Mouse (Mus musculus) heart, adult 2 months (tissue): Measurements from ENCODE around the gene Serpina12. TPM values are rescaled to one million over a fixed set of nuclear protein-coding genes. Genes with fewer than 3 reads are reported as not detected.

ENCODE experiments used
- DNase-seq, 2 experiments: peaks; one replicate each; pipeline ENCODE4 v3.0.0; 2021
- H3K27ac ChIP-seq: fragments of 200-600 bp; 2 replicates; pipeline ENCODE4 v1.8.1; 2022
- H3K27me3 ChIP-seq: fragments of 200-500 bp; 2 replicates; pipeline ENCODE4 v1.6.1; 2012; ENCODE audit warnings: mild to moderate bottlenecking, low read length, inconsistent platforms, mixed read lengths; ENCODE audit not compliant: control insufficient read depth, insufficient read depth
- H3K36me3 ChIP-seq: fragments of 200-500 bp; 2 replicates; pipeline ENCODE4 v1.6.1; 2012; ENCODE audit warnings: low read length, inconsistent platforms; ENCODE audit not compliant: control insufficient read depth, insufficient read depth
- H3K4me1 ChIP-seq: fragments of 200-500 bp; 2 replicates; pipeline ENCODE4 v1.6.1; 2011; ENCODE audit warnings: low read length; ENCODE audit not compliant: control insufficient read depth, insufficient read depth
- H3K4me3 ChIP-seq: fragments of 200-600 bp; 2 replicates; pipeline ENCODE4 v1.8.1; 2022
- H3K79me2 ChIP-seq: fragments of 200-500 bp; replicated peaks from 2 replicates; pipeline ENCODE4 v1.6.1; 2012; ENCODE audit warnings: mild to moderate bottlenecking, inconsistent platforms, low read length, moderate library complexity, mixed read lengths; ENCODE audit not compliant: control insufficient read depth, insufficient read depth
- H3K9ac ChIP-seq: fragments of 200-500 bp; 2 replicates; pipeline ENCODE4 v1.6.1; 2012; ENCODE audit warnings: low read depth, mild to moderate bottlenecking, control low read depth, inconsistent platforms, low read length, mixed read lengths
- CTCF ChIP-seq: fragments of 200-600 bp; IDR thresholded peaks from 2 replicates; pipeline ENCODE4 v1.8.1; 2022; ENCODE audit warnings: antibody characterized with exemption, mild to moderate bottlenecking, moderate library complexity
- EP300 ChIP-seq: fragments of 200-500 bp; IDR thresholded peaks from 2 replicates; pipeline ENCODE4 v1.6.1; 2011; ENCODE audit warnings: low read depth, low read length, control low read depth; ENCODE audit not compliant: insufficient read depth
- POLR2A ChIP-seq: fragments of 200-500 bp; IDR thresholded peaks from 2 replicates; pipeline ENCODE4 v1.6.1; 2011; ENCODE audit warnings: mild to moderate bottlenecking, low read depth, low read length, control low read depth; ENCODE audit not compliant: insufficient read depth
- WGBS: fragments of 180-500 bp; shearing (Covaris S2); methylation state at CpG from one replicate; pipeline ENCODE4 v1.1.7; 2018; 5-methylcytosine and 5-hydroxymethylcytosine counted together
- intact Hi-C: fragments of 180-260 bp; cut with DNase I; formaldehyde crosslinking; loops from one replicate; pipeline ENCODE4 v1.15.1; 2025
- polyA plus RNA-seq: library from polyadenylated mRNA; depleted of rRNA; stranded (reverse); fragments of >200 nt; gene quantifications from 2 replicates; pipeline ENCODE4 v1.2.3, GENCODE M21; 2012
- total RNA-seq, 2 experiments: library from RNA; stranded (reverse); gene quantifications; 2 replicates each; pipeline ENCODE4 v1.2.3; 2021

Serpina12 gene
- total and polyA plus RNA-seq, 3 experiments: not detected

- no peak for TF ChIP-seq EP300
- no peak for TF ChIP-seq CTCF
- TF ChIP-seq POLR2A: no peak
These were observed 23.3 kb upstream of the Serpina12 start for GRCm38 (mm10) chr12:104067549-104067948.

DNA sequence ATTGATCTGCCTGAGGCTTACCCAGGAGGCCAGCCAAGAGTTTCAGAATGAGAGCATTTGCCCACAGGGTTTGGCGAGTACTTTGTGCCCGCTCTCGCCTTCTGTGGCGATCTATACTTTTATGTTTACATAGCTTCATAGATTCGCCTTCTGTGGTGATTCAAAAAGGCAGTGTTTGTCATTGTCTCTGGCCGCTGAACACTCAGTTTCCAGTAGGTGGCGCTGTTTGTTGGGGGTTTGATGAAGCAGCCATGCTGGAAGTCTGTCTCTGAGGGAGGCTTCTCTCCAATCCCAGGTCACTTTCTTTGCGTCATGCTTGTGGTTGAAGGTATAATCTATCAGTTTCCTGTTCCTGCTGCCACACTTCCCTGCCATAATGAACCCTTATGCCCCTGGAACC, 22.0 kb upstream of the Serpina12 start:
- H3K36me3 ChIP-seq: no peaks in the 10 kb centered on the region
- no peaks in the 10 kb centered on the region for H3K27me3 ChIP-seq
- H3K4me1 ChIP-seq: peaks cover 1% of the 10 kb centered on the region; the same call in 1 of the 2 replicates
- H3K27ac ChIP-seq: no peak overlapping the region
- no peak overlapping the region for H3K9ac ChIP-seq
- peak; percentile 36 to 52 for DNase-seq
- H3K79me2 ChIP-seq: no peaks in the 10 kb centered on the region
- TF ChIP-seq CTCF: peak; percentile 82
- TF ChIP-seq EP300: no peak
- TF ChIP-seq POLR2A: no peak
- no peak overlapping the region for H3K4me3 ChIP-seq
- WGBS: 34% methylated on average over 8 of the region's 8 CpGs
- intact Hi-C loops: loop anchor here (1.0 to 5.0 kb wide), 2 partner anchors 34 to 352 kb away; no protein-coding TSS in a partner anchor

More at GRCm38 (mm10) chr12:104067549-104067948, 23.3 kb upstream of the Serpina12 start:
- WGBS: 21% methylated on average over 4 of the region's 4 CpGs
- peak; percentile 64 to 68 for DNase-seq
- intact Hi-C loops: loop anchor here (5.0 kb wide), 1 partner anchor 35 kb away; no protein-coding TSS in a partner anchor
- no peaks in the 10 kb centered on the region for H3K27me3 ChIP-seq
- H3K9ac ChIP-seq: peak overlapping the region; percentile 44; the same call in 1 of the 2 replicates
- peaks cover 1% of the 10 kb centered on the region; the same call in 1 of the 2 replicates for H3K4me1 ChIP-seq
- peak overlapping the region; percentile 44 for H3K4me3 ChIP-seq
- H3K79me2 ChIP-seq: no peaks in the 10 kb centered on the region
- H3K36me3 ChIP-seq: no peaks in the 10 kb centered on the region
- peak overlapping the region; percentile 75 for H3K27ac ChIP-seq

DNA sequence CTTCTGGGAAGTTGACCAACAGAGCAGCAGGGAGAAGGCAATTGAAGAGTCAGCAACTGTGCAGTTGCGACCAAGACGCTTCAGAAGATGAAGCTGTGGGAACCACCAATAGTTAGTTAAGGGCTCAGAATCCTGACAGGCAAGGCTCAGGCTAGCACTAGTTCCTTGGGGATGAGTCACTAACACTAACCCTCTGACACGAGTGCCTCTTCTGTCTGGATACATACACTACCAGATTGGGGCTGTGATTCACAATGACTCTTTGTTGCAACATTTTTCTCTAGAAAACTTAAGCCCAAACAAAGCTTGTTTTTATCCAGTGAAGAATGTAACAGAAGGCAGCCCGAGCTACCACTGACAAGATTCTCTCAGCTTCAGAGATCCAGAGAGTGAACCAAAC, 20.8 kb upstream of the Serpina12 start:
- no peak overlapping the region for H3K4me3 ChIP-seq
- peaks cover 1% of the 10 kb centered on the region; the same call in 1 of the 2 replicates for H3K4me1 ChIP-seq
- H3K27ac ChIP-seq: peak overlapping the region; percentile 13; the same call in 1 of the 2 replicates
- intact Hi-C loops: loop anchor here (5.0 kb wide), 1 partner anchor 33 kb away; no protein-coding TSS in a partner anchor
- H3K36me3 ChIP-seq: no peaks in the 10 kb centered on the region
- TF ChIP-seq POLR2A (no peak), CTCF (no peak), EP300 (no peak)
- no peaks in the 10 kb centered on the region for H3K79me2 ChIP-seq
- H3K9ac ChIP-seq: no peak overlapping the region
- DNase-seq: no peak
- WGBS: 66% methylated on average over 4 of the region's 4 CpGs
- no peaks in the 10 kb centered on the region for H3K27me3 ChIP-seq

DNA sequence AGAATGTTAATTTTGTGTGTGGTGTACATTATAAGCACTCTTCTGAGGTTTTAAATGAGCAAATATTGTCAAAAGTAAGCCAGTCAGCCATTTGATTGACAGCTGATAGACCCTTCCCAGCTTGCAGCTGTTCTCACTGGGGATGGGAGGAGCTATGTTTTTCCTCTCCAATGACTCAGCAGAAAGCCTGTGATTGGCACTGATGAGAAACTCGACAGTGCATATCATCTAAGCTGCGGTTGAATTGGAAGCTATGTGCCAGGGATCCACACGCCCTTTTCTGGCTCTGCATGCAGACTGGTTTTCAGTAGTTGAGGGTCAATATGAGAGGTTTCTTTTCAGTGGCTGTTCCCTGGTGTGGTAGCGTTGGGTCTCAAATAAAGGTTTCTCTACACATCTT, 20.3 kb upstream of the Serpina12 start:
- H3K9ac ChIP-seq: no peak overlapping the region
- H3K36me3 ChIP-seq: no peaks in the 10 kb centered on the region
- DNase-seq: no peak
- no peaks in the 10 kb centered on the region for H3K79me2 ChIP-seq
- H3K27ac ChIP-seq: peak overlapping the region; percentile 13; the same call in 1 of the 2 replicates
- H3K4me1 ChIP-seq: peaks cover 1% of the 10 kb centered on the region; the same call in 1 of the 2 replicates
- intact Hi-C loops: no loop called here
- no peaks in the 10 kb centered on the region for H3K27me3 ChIP-seq
- WGBS: 46% methylated on average over 4 of the region's 4 CpGs
- H3K4me3 ChIP-seq: no peak overlapping the region
- TF ChIP-seq EP300 (no peak), CTCF (no peak), POLR2A (no peak)

DNA sequence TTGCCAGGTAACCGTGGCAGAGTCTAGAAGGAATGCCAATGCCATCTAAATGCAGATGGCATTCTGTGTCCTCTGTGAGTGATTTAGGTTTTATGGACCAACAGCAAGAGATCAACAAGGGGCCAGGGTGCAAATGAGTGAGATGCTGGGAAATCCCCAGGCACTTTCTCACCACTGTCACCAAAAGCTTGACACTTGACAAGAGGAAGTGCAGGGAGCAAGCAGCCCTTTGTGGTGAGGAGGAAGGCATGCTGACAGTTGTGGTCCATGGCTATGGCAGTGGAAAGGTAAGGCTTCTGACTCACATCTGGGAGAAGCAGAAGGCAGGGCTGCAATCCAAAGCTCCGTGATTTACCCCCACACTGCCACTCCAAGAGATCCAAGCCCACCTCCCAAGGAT, 17.6 kb upstream of the Serpina12 start:
- no peak for TF ChIP-seq EP300
- no peak for TF ChIP-seq CTCF
- TF ChIP-seq POLR2A: no peak
- intact Hi-C loops: no loop called here
- 51% methylated on average over 2 of the region's 2 CpGs for WGBS
- Histone ChIP-seq H3K27me3 (no peaks in the 10 kb centered on the region), H3K36me3 (no peaks in the 10 kb centered on the region), H3K79me2 (no peaks in the 10 kb centered on the region), H3K27ac (no peak overlapping the region), H3K9ac (no peak overlapping the region), H3K4me3 (no peak overlapping the region), H3K4me1 (no peaks in the 10 kb centered on the region)
- no peak for DNase-seq

DNA sequence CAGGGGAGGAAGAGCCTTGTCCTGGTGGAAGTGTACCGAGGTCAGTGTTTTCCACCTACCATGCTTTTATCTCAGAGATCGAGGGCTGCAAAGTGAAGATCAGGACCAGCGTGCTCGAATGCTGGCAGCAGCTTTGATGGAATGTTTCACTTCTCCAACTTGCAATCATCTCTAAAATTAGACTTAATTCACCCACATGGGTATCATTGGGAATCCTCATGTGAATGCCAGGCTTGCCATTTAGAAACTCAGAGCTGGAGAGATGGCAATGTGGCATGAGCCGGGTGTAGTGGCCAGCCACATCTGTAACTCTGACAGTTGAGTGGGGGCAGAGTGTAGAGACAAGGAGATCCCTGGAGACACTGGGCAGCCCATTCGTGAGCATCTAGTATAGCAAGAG, 15.9 kb upstream of the Serpina12 start:
- DNase-seq: no peak
- Histone ChIP-seq H3K27me3 (no peaks in the 10 kb centered on the region), H3K36me3 (no peaks in the 10 kb centered on the region), H3K79me2 (no peaks in the 10 kb centered on the region), H3K9ac (no peak overlapping the region), H3K27ac (no peak overlapping the region), H3K4me3 (no peak overlapping the region), H3K4me1 (no peaks in the 10 kb centered on the region)
- intact Hi-C loops: no loop called here
- TF ChIP-seq POLR2A (no peak), CTCF (no peak), EP300 (no peak)
- WGBS: 25% methylated on average over 6 of the region's 6 CpGs
